Mouse (Mus musculus) G1E (cell line): ENCODE data around the gene Gm29797. TPM values are rescaled to one million over a fixed set of nuclear protein-coding genes. Genes with fewer than 3 reads are reported as not detected.

Experiments
- ATAC-seq: 2 replicates; pipeline ENCODE4 v1.8.0; 2016; ENCODE audit warnings: mild to moderate bottlenecking; ENCODE audit not compliant: insufficient number of reproducible peaks, poor library complexity, low FRiP score, severe bottlenecking; ENCODE audit errors: extremely low read depth
- DNase-seq: peaks from one replicate; pipeline ENCODE4 v3.0.0; 2012; ENCODE audit warnings: low spot score
- H3K27me3 ChIP-seq: 2 replicates; pipeline ENCODE4 v1.6.1; 2012; ENCODE audit warnings: mild to moderate bottlenecking, low read length, inconsistent platforms; ENCODE audit not compliant: insufficient read depth
- H3K36me3 ChIP-seq: replicated peaks from 2 replicates; pipeline ENCODE3; 2012; ENCODE audit warnings: mild to moderate bottlenecking, inconsistent platforms
- H3K4me1 ChIP-seq: 2 replicates; pipeline ENCODE4 v1.6.1; 2012; ENCODE audit warnings: low read depth, low read length, inconsistent platforms, mixed read lengths; ENCODE audit not compliant: insufficient read depth
- H3K4me3 ChIP-seq: 2 replicates; pipeline ENCODE4 v1.5.1; 2012; ENCODE audit warnings: low read depth, mild to moderate bottlenecking, inconsistent platforms, low read length, moderate library complexity, mixed read lengths
- H3K9me3 ChIP-seq: replicated peaks from 2 replicates; pipeline ENCODE4 v1.6.1; 2012; ENCODE audit warnings: inconsistent platforms
- CTCF ChIP-seq: IDR thresholded peaks from 2 replicates; pipeline ENCODE4 v1.5.1; 2012; ENCODE audit warnings: low read depth, low read length, inconsistent platforms, mixed read lengths
- GATA1 ChIP-seq: IDR thresholded peaks from 2 replicates; pipeline ENCODE4 v1.6.1; 2012; ENCODE audit warnings: borderline replicate concordance, low read length, inconsistent platforms, mixed read lengths
- GATA2 ChIP-seq: IDR thresholded peaks from 2 replicates; pipeline ENCODE4 v1.6.1; 2012; ENCODE audit warnings: low read depth, low read length, inconsistent platforms, borderline replicate concordance
- POLR2AphosphoS5 ChIP-seq: IDR thresholded peaks from 2 replicates; pipeline ENCODE4 v1.6.1; 2012; ENCODE audit warnings: low read depth, low read length, inconsistent platforms; ENCODE audit not compliant: insufficient replicate concordance
- TAL1 ChIP-seq: conservative IDR thresholded peaks from 2 replicates; pipeline ENCODE4 v1.6.1; 2012; ENCODE audit warnings: low read depth, low read length, inconsistent platforms, mixed read lengths
- polyA plus RNA-seq: library from polyadenylated mRNA; stranded (reverse); fragments of >175 nt; gene quantifications from 2 replicates; pipeline ENCODE4 v1.2.3, GENCODE M21; 2012
- total RNA-seq, 2 experiments: library from RNA; stranded (forward) in 1 of 2; stranded (reverse) in 1 of 2; fragments of 200-1000 nt in 1 of 2; fragments of >200 nt in 1 of 2; fragmentation: Nextera tagmentation in 1 of 2; gene quantifications; 2 replicates each; pipeline ENCODE4 v1.2.3; 2014 to 2017

The Gm29797 gene
- total and polyA plus RNA-seq, 3 experiments: 0.12 TPM; not detected in 2

DNA sequence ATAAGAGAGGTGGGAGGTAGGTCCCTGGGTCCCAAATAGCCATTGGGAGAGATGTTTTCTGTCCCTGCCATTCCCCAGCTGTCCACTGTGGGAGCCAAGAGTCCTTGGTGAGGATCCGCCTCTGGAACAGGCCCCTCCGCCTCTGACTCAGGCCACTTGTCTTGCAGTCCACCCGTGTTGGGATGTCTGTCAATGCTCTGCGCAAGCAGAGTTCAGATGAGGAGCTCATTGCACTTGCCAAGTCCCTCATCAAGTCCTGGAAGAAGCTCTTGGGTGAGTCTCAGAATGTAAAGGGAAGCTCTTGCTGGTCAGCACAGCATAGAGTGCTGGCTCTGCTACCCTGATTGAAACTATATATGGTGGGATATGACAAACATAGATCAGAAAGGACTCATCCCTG, 26.5 kb downstream of the Gm29797 start:
- Histone ChIP-seq H3K9me3 (no peaks in the 10 kb centered on the region), H3K4me1 (peaks cover 11% of the 10 kb centered on the region), H3K27me3 (peaks cover 61% of the 10 kb centered on the region), H3K4me3 (no peak overlapping the region), H3K36me3 (peaks cover 20% of the 10 kb centered on the region)
- ATAC-seq: no peak
- TF ChIP-seq TAL1: no peak
- TF ChIP-seq GATA1: no peak
- TF ChIP-seq POLR2AphosphoS5: no peak
- no peak for TF ChIP-seq GATA2
- no peak for TF ChIP-seq CTCF
- DNase-seq: no peak

- ATAC-seq: 0 out of 2 replicates have a peak, but pooled peaks have one; percentile 26
- no peak for DNase-seq
These were observed 27.9 kb downstream of the Gm29797 start for GRCm38 (mm10) chr2:181684713-181685112.

DNA sequence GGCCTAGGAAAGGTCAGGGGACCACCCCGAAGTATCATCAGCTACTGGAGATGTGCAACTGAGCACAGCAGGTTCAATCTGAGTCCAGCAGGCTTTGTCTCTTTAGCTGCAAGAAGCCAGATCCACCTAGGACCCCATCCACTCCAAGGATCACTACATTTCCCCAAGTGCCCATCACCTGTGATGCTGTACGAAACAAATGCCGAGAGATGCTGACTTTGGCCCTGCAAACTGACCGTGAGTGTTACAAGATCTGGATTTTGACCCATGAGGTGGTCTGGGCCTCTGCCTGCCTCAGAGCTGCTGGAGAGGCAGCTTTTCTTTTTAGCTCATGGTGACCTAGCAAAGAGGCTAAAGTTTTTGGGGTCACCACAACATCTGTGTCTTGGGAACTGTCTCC, 28.9 kb downstream of the Gm29797 start:
- peaks cover 7% of the 10 kb centered on the region for H3K4me1 ChIP-seq
- ATAC-seq: no peak
- peaks cover 42% of the 10 kb centered on the region for H3K36me3 ChIP-seq
- H3K27me3 ChIP-seq: peaks cover 48% of the 10 kb centered on the region
- no peak for TF ChIP-seq TAL1
- TF ChIP-seq GATA1: no peak
- TF ChIP-seq POLR2AphosphoS5: no peak
- no peak for TF ChIP-seq GATA2
- TF ChIP-seq CTCF: no peak
- H3K4me3 ChIP-seq: no peak overlapping the region
- DNase-seq: no peak
- no peaks in the 10 kb centered on the region for H3K9me3 ChIP-seq

More at GRCm38 (mm10) chr2:181684713-181685112, 27.9 kb downstream of the Gm29797 start:
- Histone ChIP-seq H3K4me1 (peaks cover 15% of the 10 kb centered on the region), H3K27me3 (peaks cover 57% of the 10 kb centered on the region), H3K4me3 (no peak overlapping the region), H3K36me3 (peaks cover 32% of the 10 kb centered on the region), H3K9me3 (no peaks in the 10 kb centered on the region)
- TF ChIP-seq POLR2AphosphoS5 (no peak), CTCF (no peak), GATA2 (no peak), GATA1 (no peak), TAL1 (no peak)

DNA sequence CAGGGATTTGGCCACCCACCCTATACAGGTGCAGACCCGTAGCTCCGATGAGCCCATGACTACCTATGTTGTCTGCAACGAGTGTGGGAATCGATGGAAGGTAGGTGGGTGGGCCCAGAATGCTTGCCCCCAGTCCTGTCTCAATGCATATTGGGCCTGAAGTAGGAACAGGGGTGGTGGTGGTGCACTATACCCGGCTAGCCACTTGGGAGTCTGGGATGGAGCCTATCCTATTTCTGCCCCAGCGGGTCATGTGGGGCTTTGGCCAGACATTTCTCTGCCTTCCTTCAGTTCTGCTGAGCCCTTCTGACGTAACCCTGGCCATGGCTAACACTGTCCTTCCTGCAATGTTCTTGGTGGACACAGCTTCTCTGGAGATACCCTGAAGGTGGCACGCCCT, 30.8 kb downstream of the Gm29797 start:
- TF ChIP-seq GATA1 (no peak), CTCF (no peak), POLR2AphosphoS5 (no peak), TAL1 (no peak), GATA2 (no peak)
- DNase-seq: no peak
- no peaks in the 10 kb centered on the region for H3K9me3 ChIP-seq
- H3K4me3 ChIP-seq: no peak overlapping the region
- peaks cover 34% of the 10 kb centered on the region for H3K27me3 ChIP-seq
- ATAC-seq: no peak
- H3K4me1 ChIP-seq: peaks cover 16% of the 10 kb centered on the region
- H3K36me3 ChIP-seq: peaks cover 56% of the 10 kb centered on the region

DNA sequence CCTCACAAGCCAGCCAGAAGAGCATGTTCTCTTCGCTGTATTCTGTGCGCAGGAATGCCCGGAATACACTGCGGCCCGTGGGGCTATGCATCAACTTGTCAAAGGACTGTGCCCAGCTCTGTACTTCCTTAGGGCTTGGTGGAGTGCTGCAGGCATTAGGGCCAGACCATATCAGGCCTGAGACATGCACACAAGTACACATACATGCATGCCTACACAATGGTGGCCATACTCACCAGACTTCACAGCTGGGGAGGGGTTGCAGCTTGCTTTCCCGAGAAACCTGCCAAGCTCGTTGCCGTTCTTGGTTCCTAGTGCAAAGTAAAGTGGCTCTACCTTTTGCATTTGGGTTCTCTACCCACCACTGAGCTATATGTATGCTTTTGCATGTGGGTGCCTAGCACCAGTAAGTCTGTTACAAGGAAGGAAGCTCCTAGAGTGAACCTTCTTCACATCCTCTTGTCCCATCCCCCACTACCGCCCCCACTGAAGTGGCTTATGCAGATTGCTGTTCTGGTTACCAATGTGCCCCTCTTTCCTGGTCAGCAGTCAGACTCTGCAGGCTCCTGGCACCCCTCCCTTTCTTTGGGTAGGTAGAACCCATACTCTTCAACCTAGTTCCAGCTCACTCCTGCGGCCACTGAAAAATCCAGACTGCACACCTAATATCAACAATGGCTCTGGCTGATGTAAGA, 32.8 kb downstream of the Gm29797 start:
- no peak for ATAC-seq

GRCm38 (mm10) chr2:181691083-181691482, 34.2 kb downstream of the Gm29797 start:
- no peaks in the 10 kb centered on the region for H3K9me3 ChIP-seq
- peaks cover 34% of the 10 kb centered on the region for H3K27me3 ChIP-seq
- H3K4me3 ChIP-seq: no peak overlapping the region; the same call in 1 of the 2 replicates
- TF ChIP-seq POLR2AphosphoS5 (no peak), GATA1 (no peak), GATA2 (no peak), TAL1 (no peak), CTCF (no peak)
- ATAC-seq: no peak
- peaks cover 58% of the 10 kb centered on the region for H3K36me3 ChIP-seq
- DNase-seq: no peak
- H3K4me1 ChIP-seq: peaks cover 36% of the 10 kb centered on the region

More for the DNA sequence above, 32.8 kb downstream of the Gm29797 start:
- no peak for TF ChIP-seq GATA1
- TF ChIP-seq POLR2AphosphoS5: no peak
- TF ChIP-seq CTCF: no peak
- no peak for TF ChIP-seq GATA2
- TF ChIP-seq TAL1: no peak
- Histone ChIP-seq H3K27me3 (peaks cover 31% of the 10 kb centered on the region), H3K4me3 (no peak overlapping the region), H3K36me3 (peaks cover 58% of the 10 kb centered on the region), H3K9me3 (no peaks in the 10 kb centered on the region), H3K4me1 (peaks cover 36% of the 10 kb centered on the region)
- DNase-seq: no peak
